Mouse (Mus musculus): ENCODE measurements around the gene Ccdc92. TPM values are rescaled to one million over a fixed set of nuclear protein-coding genes. Genes with fewer than 3 reads are reported as not detected.

Ccdc92 gene
- polyA plus RNA-seq (2015; fragmentation: Nextera tagmentation; extraction: Ambion mirVana) = 0.73 and 0.81 TPM in 2 replicates

DNA sequence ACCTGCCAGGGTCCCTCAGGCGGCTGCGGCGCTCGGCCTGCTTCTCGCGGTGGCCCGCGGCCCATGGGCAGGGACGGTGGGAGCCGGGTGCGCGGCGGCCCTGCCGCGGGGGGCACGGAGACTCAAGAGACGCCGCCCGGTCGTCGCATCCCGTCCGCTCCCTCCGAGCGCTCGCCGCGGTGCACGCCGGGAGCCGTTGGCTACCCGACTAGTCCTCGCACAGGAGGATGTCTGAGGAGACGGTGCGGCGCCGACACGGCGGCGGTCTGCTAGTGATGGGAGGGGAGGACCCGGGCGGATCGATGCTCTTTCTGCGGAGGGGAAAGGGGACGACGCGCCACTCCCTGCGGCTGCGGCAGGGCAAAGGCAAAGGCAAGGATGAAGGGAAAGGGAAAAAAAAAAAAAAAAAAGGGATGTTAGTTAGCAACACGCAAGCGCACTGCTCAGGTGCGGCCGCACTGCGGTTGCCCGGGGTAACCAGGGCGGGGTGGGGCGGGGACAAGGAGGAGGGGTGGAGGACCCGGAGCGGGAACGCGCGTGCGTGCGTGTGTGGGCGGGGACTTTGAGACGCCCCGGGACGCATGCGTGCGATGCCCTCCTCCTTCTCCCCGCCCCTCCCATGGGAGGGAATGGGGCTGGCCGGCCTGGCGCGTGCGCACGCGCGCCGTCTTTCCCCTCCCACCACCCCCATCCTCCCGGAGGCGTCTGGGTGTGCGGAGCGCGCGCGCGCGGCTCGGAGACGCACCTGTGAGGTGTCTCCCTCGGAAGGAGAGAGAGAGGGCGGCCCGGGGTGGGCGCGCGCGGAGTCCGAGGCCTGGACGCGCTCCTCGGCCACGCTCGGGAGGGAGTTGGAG is at the start of gene Ccdc92, which contains the start of gene Zfp664:
Ccdc92 (minus strand) TSS at position 412 of the 854 bp plus-strand sequence.
Zfp664 (plus strand) TSS at position 679 of the 854 bp plus-strand sequence.

Other genes with a start within 250 kb of the Ccdc92 start
- 15.8 and 20.6 TPM in 2 replicates for gene Atp6v0a2, start 233.8 kb downstream of the Ccdc92 start, polyA plus RNA-seq (2015; fragmentation: Nextera tagmentation; extraction: Ambion mirVana)
- 0.01 and 0.10 TPM in 2 replicates for gene Dnah10, start 137.3 kb downstream of the Ccdc92 start, polyA plus RNA-seq (2015; fragmentation: Nextera tagmentation; extraction: Ambion mirVana)
- gene Zfp664, start 267 bp upstream of the Ccdc92 start, polyA plus RNA-seq (2015; fragmentation: Nextera tagmentation; extraction: Ambion mirVana) = 21.6 and 24.6 TPM in 2 replicates
- 2.0 and 2.9 TPM in 2 replicates for gene Rflna, start 140.8 kb upstream of the Ccdc92 start, polyA plus RNA-seq (2015; fragmentation: Nextera tagmentation; extraction: Ambion mirVana)